Mouse (Mus musculus) lung, postnatal 0 days (tissue): ENCODE measurements around the gene Rhoc. TPM values are rescaled to one million over a fixed set of nuclear protein-coding genes. Genes with fewer than 3 reads are reported as not detected.
"Not testable (repeated sequence)": the region's sequence is repeated elsewhere in the genome, so short reads cannot be mapped to it uniquely, and the experiment has no call there.

ENCODE experiments used
- ATAC-seq: fragments of 200-750 bp; cut with Nextera tagmentation; 2 replicates; pipeline ENCODE4 v1.8.0; 2017; ENCODE audit warnings: moderate library complexity
- DNase-seq: peaks from one replicate; pipeline ENCODE4 v3.0.0-alpha.2; 2016; ENCODE audit warnings: low spot score
- H3K27ac ChIP-seq: fragments of 300-500 bp; sonication (generic); 2 replicates; pipeline ENCODE4 v1.5.1; 2014; ENCODE audit warnings: antibody characterized with exemption, mild to moderate bottlenecking, low read length, mixed read lengths
- H3K27me3 ChIP-seq: fragments of 300-500 bp; sonication (generic); replicated peaks from 2 replicates; pipeline ENCODE4 v1.6.1; 2014; ENCODE audit warnings: low read length, mixed read lengths; ENCODE audit not compliant: insufficient read depth
- H3K36me3 ChIP-seq: fragments of 300-500 bp; sonication (generic); 2 replicates; pipeline ENCODE4 v1.6.1; 2014; ENCODE audit warnings: low read length, mixed read lengths; ENCODE audit not compliant: insufficient read depth
- H3K4me1 ChIP-seq: fragments of 300-500 bp; sonication (generic); 2 replicates; pipeline ENCODE4 v1.6.1; 2014; ENCODE audit warnings: antibody characterized with exemption, low read depth, low read length, mixed read lengths; ENCODE audit not compliant: insufficient read depth
- H3K4me2 ChIP-seq: fragments of 300-500 bp; sonication (generic); replicated peaks from 2 replicates; pipeline ENCODE4 v1.6.1; 2014; ENCODE audit warnings: low read depth, mild to moderate bottlenecking, low read length, moderate library complexity, mixed read lengths
- H3K4me3 ChIP-seq: fragments of 300-500 bp; sonication (generic); 2 replicates; pipeline ENCODE4 v1.5.1; 2014; ENCODE audit warnings: low read depth, low read length
- H3K9ac ChIP-seq: fragments of 300-500 bp; sonication (generic); replicated peaks from 2 replicates; pipeline ENCODE4 v1.6.1; 2014; ENCODE audit warnings: low read depth, mild to moderate bottlenecking
- H3K9me3 ChIP-seq: fragments of 300-500 bp; sonication (generic); 2 replicates; pipeline ENCODE4 v1.6.1; 2016; ENCODE audit warnings: low read length, mixed read lengths
- CTCF ChIP-seq: IDR thresholded peaks from 2 replicates; pipeline ENCODE4 v1.5.1; 2016; ENCODE audit warnings: antibody characterized with exemption, mild to moderate bottlenecking
- EP300 ChIP-seq: IDR thresholded peaks from 2 replicates; pipeline ENCODE4 v1.6.1; 2016; ENCODE audit warnings: antibody characterized with exemption, mild to moderate bottlenecking, control low read depth
- WGBS: fragments of 180-500 bp; shearing (Covaris S2); extraction: QIAGEN DNeasy Blood & Tissue Kit; methylation state at CpG from one replicate; pipeline ENCODE4 v1.1.7; 2014; 5-methylcytosine and 5-hydroxymethylcytosine counted together
- polyA plus RNA-seq: library from polyadenylated mRNA; unstranded; fragments of >200 nt; fragmentation: Nextera tagmentation; extraction: Ambion mirVana; gene quantifications from 2 replicates; pipeline ENCODE4 v1.2.1, GENCODE M21; 2015

The Rhoc gene
- polyA plus RNA-seq, 1 experiment from 2014 or later: 258 TPM

- Histone ChIP-seq H3K9me3 (no peaks in the 10 kb centered on the region), H3K9ac (no peak overlapping the region; the same call in 1 of the 2 replicates), H3K36me3 (no peaks in the 10 kb centered on the region), H3K27ac (no peak overlapping the region), H3K4me3 (peak overlapping the region; percentile 34; the same call in 1 of the 2 replicates), H3K4me2 (peak overlapping the region; percentile 57), H3K27me3 (0 out of 2 replicates have a peak, but pooled peaks cover 4% of the 10 kb centered on the region), H3K4me1 (no peaks in the 10 kb centered on the region)
- DNase-seq (no peak), ATAC-seq (no peak)
- WGBS: 3% methylated on average over 5 of the region's 5 CpGs
- TF ChIP-seq CTCF (no peak), EP300 (no peak)
These were observed 29.3 kb upstream of the Rhoc start for GRCm38 (mm10) chr3:104758869-104759268.

DNA sequence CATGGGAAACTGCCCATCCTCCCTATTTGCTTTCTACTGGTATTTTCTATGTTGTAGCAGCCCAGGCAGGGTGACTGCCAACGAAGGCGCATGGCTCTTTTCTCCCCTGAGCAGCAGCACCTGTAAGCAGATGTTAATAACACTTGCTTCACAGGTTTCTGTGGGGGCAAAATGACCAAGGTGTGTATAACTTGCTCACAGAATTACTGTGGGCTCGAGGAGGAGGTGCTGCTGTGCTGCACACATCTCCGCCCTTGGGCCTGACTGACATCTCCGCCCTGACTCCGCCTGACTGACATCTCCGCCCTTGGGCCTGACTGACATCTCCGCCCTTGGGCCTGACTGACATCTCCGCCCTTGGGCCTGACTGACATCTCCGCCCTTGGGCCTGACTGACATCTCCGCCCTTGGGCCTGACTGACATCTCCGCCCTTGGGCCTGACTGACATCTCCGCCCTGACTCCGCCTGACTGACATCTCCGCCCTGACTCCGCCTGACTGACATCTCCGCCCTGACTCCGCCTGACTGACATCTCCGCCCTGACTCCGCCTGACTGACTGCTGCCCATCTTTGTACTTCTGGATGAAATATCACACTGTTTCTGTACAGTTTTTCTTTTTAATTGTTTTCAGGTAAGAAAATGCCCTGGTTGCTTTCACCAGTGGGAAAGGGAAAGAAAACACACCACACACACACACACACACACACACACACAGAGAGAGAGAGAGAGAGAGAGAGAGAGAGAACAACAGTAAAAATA is 25.9 kb upstream of the Rhoc start:
- H3K4me1 ChIP-seq, H3K36me3 ChIP-seq, H3K4me3 ChIP-seq, H3K9ac ChIP-seq, H3K4me2 ChIP-seq, DNase-seq, H3K27me3 ChIP-seq, ATAC-seq, H3K27ac ChIP-seq, H3K9me3 ChIP-seq: not testable (repeated sequence)
- WGBS: 26% methylated on average over 19 of the region's 20 CpGs

DNA sequence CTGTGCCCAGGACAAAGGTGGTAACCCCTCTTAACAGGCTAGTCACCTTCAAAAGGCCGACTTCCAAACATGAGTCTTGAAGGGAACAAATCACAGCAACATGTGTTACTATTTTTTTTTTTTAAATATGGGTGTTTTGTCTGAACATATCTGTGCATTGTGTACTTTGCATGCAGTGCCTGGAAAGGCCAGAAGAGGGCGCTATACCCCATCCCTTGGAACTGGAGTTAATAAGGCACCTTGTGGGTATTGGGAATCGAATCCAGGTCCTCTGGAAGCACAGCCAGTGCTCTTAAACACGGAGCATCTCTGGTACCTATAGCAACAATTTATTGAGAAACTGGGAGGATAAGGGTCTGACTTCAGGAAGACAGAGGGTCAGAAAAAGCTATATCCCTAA is 23.2 kb upstream of the Rhoc start:
- no peak overlapping the region for H3K4me2 ChIP-seq

DNA sequence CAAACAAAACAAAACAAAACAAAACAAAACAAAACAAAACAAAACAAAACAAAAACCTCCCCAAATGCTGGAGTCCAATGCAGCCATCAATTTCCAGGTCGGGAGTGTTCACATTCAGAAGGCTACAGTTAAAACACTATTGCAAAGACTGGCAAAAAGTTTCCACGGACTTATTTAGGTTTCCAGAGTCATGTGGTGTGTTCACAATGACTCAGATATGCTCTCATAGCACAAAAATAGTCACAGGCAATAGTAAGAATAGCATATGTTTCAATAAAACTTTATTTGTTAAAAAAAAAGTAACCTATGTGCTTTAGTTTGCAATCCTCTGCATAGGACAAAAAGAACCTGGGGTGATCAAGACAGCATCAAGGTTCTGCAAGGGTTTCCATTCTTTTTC is 21.0 kb upstream of the Rhoc start:
- 53% methylated on average over 2 of the region's 2 CpGs for WGBS
- Histone ChIP-seq H3K4me3 (no peak overlapping the region), H3K9ac (no peak overlapping the region), H3K36me3 (no peaks in the 10 kb centered on the region), H3K27ac (no peak overlapping the region), H3K9me3 (no peaks in the 10 kb centered on the region), H3K4me2 (no peak overlapping the region), H3K4me1 (no peaks in the 10 kb centered on the region), H3K27me3 (no peaks in the 10 kb centered on the region)
- TF ChIP-seq CTCF: no peak
- TF ChIP-seq EP300: no peak
- no peak for ATAC-seq
- DNase-seq: no peak

More for the DNA sequence above, 23.2 kb upstream of the Rhoc start:
- H3K9me3 ChIP-seq: no peaks in the 10 kb centered on the region
- WGBS: 17% methylated on average over 4 of the region's 4 CpGs
- no peak for DNase-seq
- no peak for ATAC-seq
- H3K27me3 ChIP-seq: 0 out of 2 replicates have a peak, but pooled peaks cover 4% of the 10 kb centered on the region
- H3K36me3 ChIP-seq: no peaks in the 10 kb centered on the region
- peak; percentile 67 for TF ChIP-seq CTCF
- TF ChIP-seq EP300: no peak
- H3K27ac ChIP-seq: no peak overlapping the region
- no peaks in the 10 kb centered on the region for H3K4me1 ChIP-seq
- no peak overlapping the region for H3K9ac ChIP-seq
- no peak overlapping the region for H3K4me3 ChIP-seq

GRCm38 (mm10) chr3:104767716-104768115 is 20.5 kb upstream of the Rhoc start:
- ATAC-seq: no peak
- no peak overlapping the region for H3K4me2 ChIP-seq
- no peak overlapping the region for H3K9ac ChIP-seq
- no peaks in the 10 kb centered on the region for H3K36me3 ChIP-seq
- no peak for DNase-seq
- no peak for TF ChIP-seq EP300
- no peak for TF ChIP-seq CTCF
- no peaks in the 10 kb centered on the region for H3K4me1 ChIP-seq
- WGBS: 70% methylated on average over 4 of the region's 4 CpGs
- no peak overlapping the region for H3K27ac ChIP-seq
- no peaks in the 10 kb centered on the region for H3K27me3 ChIP-seq
- no peaks in the 10 kb centered on the region for H3K9me3 ChIP-seq
- H3K4me3 ChIP-seq: no peak overlapping the region

- Histone ChIP-seq H3K9me3 (no peaks in the 10 kb centered on the region), H3K27ac (no peak overlapping the region), H3K27me3 (no peaks in the 10 kb centered on the region), H3K4me3 (no peak overlapping the region), H3K9ac (no peak overlapping the region), H3K36me3 (no peaks in the 10 kb centered on the region), H3K4me1 (no peaks in the 10 kb centered on the region), H3K4me2 (no peak overlapping the region)
- TF ChIP-seq CTCF: no peak
- no peak for TF ChIP-seq EP300
- 47% methylated on average over 3 of the region's 3 CpGs for WGBS
- DNase-seq: no peak
- no peak for ATAC-seq
These were observed 19.0 kb upstream of the Rhoc start for GRCm38 (mm10) chr3:104769135-104769534.
